Mouse (Mus musculus): ENCODE measurements around the gene Olfr55.
"Not testable (repeated sequence)": the region's sequence is repeated elsewhere in the genome, so short reads cannot be mapped to it uniquely, and the experiment has no call there.

The Olfr55 gene

DNA sequence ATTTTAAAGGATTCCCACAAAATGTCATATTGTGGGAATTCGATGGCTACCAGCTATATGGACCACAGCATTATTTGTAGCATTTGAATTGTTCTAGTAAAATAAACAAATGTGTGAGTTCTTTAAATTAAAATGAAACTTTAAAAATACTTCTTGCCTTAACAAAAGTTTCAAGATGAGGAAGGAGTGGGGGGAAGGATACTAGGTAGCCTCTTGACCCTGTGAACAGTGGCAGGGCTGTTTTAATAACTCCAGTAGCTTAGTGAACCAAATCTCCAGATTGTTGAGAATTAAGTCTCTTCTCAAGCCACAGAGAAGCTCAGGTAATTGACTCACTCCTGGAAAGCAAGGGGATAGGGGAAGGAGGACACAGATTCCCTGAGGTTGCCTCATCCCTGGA, at the start of gene Olfr55:
TSS of gene Olfr55 (plus strand) at position 301 of the 400 bp plus-strand sequence.
- in situ Hi-C loops (cut with MboI, MseI): loop anchor here in 1 of 2 experiments (10.0 kb wide), 1 partner anchor 1243 kb away; no protein-coding TSS in a partner anchor

GRCm38 (mm10) chr17:33124546-33124945, 43.7 kb upstream of the Olfr55 start:
- in situ Hi-C loops (cut with MboI, MseI): no loop called here

DNA sequence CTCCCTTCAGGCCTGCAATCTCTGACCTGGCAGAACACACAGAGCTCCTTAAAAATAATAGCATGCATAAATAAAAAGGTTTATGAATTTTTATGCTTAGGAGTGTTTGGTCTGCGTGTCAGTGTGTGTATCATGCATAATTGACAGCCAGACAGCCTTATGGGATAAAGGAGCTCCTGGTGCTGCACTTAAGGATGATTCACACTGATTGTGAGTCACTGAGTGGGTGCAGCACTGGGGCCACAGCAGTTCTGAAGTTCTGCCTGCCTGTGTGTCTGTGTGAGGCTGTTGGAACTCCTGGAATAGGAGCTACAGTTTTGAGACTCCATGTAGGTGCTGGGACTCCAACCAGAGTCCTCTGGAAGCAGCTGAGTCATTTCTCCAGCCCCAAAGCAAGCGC, 42.0 kb upstream of the Olfr55 start:
- in situ Hi-C loops (cut with MboI, MseI): no loop called here

DNA sequence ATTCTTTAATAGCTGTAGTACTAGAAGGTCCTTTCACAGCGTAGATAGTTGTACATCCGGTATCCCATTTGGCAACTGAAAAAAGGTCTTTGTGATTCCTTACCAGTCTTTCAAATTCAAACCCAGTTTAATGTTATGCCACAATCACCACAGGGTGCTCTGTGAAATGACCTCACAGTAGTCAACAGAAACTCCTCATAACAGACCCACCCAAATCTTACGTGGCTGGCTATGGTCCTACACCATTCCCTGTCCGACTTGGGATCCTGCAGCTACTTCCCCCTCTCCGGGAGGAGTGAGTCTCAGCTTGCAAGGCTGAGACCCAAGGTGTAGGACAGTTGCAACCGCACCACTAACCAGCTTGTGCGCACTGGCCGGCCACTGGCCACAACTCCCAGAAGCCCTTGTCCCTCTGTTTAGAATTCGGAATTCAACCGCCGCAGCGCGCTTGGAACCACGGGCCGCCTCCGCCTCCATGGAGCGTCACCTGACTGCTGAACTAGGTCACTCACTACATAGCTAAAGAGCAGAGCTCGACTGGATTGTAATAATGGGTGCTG, 28.9 kb upstream of the Olfr55 start, which contains the start of gene Morc2b:
TSS of gene Morc2b (minus strand) at position 423 of the 560 bp plus-strand sequence.
- in situ Hi-C loops (cut with MboI, MseI): no loop called here

GRCm38 (mm10) chr17:33191002-33191401, 22.8 kb downstream of the Olfr55 start, which contains the start of gene Olfr239:
TSS of gene Olfr239 (plus strand) at chr17:33191302.
- in situ Hi-C loops (cut with MboI, MseI): not testable (repeated sequence)

DNA sequence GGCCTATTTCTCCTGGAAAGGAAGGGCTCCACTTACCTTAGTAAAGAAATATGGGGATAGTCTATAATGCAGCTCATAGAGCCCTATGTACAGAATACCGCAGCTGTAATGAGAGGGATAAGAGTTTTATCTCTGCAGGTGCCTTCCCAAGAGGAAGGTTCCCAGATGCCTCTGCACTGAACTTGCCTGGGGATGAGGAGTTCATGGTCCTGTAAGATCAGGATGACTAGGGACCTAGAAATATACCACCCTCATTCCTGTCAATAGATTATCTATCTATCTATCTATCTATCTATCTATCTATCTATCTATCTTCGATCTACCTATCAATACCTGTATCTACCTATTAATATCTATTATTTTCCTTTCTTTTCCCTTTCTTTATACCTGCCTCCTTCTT, 53.3 kb downstream of the Olfr55 start, which contains the start of gene Olfr1564:
TSS of gene Olfr1564 (minus strand) at position 101 of the 400 bp plus-strand sequence.
- in situ Hi-C loops (cut with MboI, MseI): no loop called here
